Comparison of ENCODE assay signal across 12 mouse cellular contexts in genomic region chr8:92115479-92116267, GRCm38 (mm10).
DNase-seq lines count a peak whose midpoint lies in the region; ATAC-seq and TF ChIP-seq lines count a peak whose summit lies in the region.
"Had no signal": no experiment of that assay in that cellular context is flagged by ENCODE, and none has a peak within 500 bp of the region (broad histone marks: within the 10 kb centered on the region; RNA-seq: fewer than 3 reads in every experiment).

No protein-coding gene starts in this region.

- H3K9me3 ChIP-seq in E14TG2a.4 (ENCODE audit: low read length): no peaks in the 10 kb centered on the region
- H3K9me3 ChIP-seq in embryonic facial prominence, embryonic 14.5 days (ENCODE audit: control insufficient read depth, low read length): no peaks in the 10 kb centered on the region

- H3K36me3 ChIP-seq in E14TG2a.4 (ENCODE audit: insufficient read depth, low read length): no peaks in the 10 kb centered on the region
- no peaks in the 10 kb centered on the region for H3K36me3 ChIP-seq in embryonic facial prominence, embryonic 14.5 days (ENCODE audit: control insufficient read depth, insufficient read depth, low read length)

- H3K27ac ChIP-seq in left cerebral cortex, adult 2 months: no peak overlapping the region
- H3K27ac ChIP-seq in embryonic facial prominence, embryonic 14.5 days (replicated peaks; ENCODE audit: low read depth, low read length): peak overlapping the region; percentile 45

- no peak for ATAC-seq in embryonic facial prominence, embryonic 14.5 days (ENCODE audit: low read depth)

- no peak overlapping the region for H3K9ac ChIP-seq in embryonic facial prominence, embryonic 14.5 days (ENCODE audit: low read depth, low read length)

- 74% methylated on average over 15 of the region's 15 CpGs for WGBS in embryonic facial prominence, embryonic 14.5 days

- peak; percentile 22; the same call in 1 of the 2 replicates for TF ChIP-seq CTCF in left cerebral cortex, adult 2 months (IDR thresholded peaks at IDR 0.05)
- TF ChIP-seq CTCF in E14TG2a.4 (conservative IDR thresholded peaks at IDR 0.05; ENCODE audit: low read length): peak; percentile 28

- H3K4me3 ChIP-seq in left cerebral cortex, adult 2 months: no peak overlapping the region
- no peak overlapping the region for H3K4me3 ChIP-seq in E14TG2a.4 (replicated peaks; ENCODE audit: low read length)
- H3K4me3 ChIP-seq in embryonic facial prominence, embryonic 14.5 days (ENCODE audit: low read depth, low read length): no peak overlapping the region

- no peaks in the 10 kb centered on the region for H3K27me3 ChIP-seq in E14TG2a.4 (ENCODE audit: insufficient read depth, low read length)
- no peaks in the 10 kb centered on the region for H3K27me3 ChIP-seq in embryonic facial prominence, embryonic 14.5 days (replicated peaks; ENCODE audit: control insufficient read depth, insufficient read depth, low read length)

- peaks cover 3% of the 10 kb centered on the region; the same call in 1 of the 2 replicates for H3K4me1 ChIP-seq in E14TG2a.4 (replicated peaks; ENCODE audit: low read depth, low read length)
- peaks cover 17% of the 10 kb centered on the region for H3K4me1 ChIP-seq in embryonic facial prominence, embryonic 14.5 days (ENCODE audit: control insufficient read depth, insufficient read depth, low read length)

- intact Hi-C loops in left cerebral cortex, adult 2 months (cut with DNase I): no loop called here

- DNase-seq in left cerebral cortex, adult 2 months (ENCODE audit: extremely low spot score in 1 of 2, low spot score in 2 of 2): no peak
- DNase-seq in left cerebral cortex, adult 9 months (ENCODE audit: low spot score in 2 of 2): no peak
- peak; percentile 55 for DNase-seq in ES-CJ7 (ENCODE audit: low read depth, low spot score)
- peak; percentile 6 for DNase-seq in embryonic facial prominence, embryonic 14.5 days (ENCODE audit: low spot score)
- DNase-seq in right cerebral cortex, postnatal 25 days: no peak
- no peak for DNase-seq in adrenal gland, adult 18-20 months (ENCODE audit: low spot score in 2 of 2)
- DNase-seq: adrenal gland, postnatal 36 days; cerebellum, postnatal 25 days; gastrocnemius, postnatal 36 days; kidney, adult 18-20 months; right cerebral cortex, postnatal 14 days had no signal

- no peak overlapping the region for H3K4me2 ChIP-seq in embryonic facial prominence, embryonic 14.5 days (ENCODE audit: low read depth, low read length)

Comparison
In these comparisons a context has a peak if more than half of its experiments do, and no peak if none do; other contexts are left out.
1. DNase-seq: peak in ES-CJ7 (single experiment) and embryonic facial prominence, embryonic 14.5 days (single experiment); none in left cerebral cortex, adult 2 months (0 of 2), left cerebral cortex, adult 9 months (0 of 2), right cerebral cortex, postnatal 25 days (single experiment) and adrenal gland, adult 18-20 months (0 of 2).